Mouse (Mus musculus) retina, postnatal 7 days (tissue): ENCODE data around the gene Gm11634.
"Not testable (repeated sequence)": the region's sequence is repeated elsewhere in the genome, so short reads cannot be mapped to it uniquely, and the experiment has no call there.

ENCODE experiments used
- DNase-seq: peaks from one replicate; pipeline ENCODE4 v3.0.0-alpha.2; 2012; ENCODE audit warnings: low read depth, low spot score

Gene Gm11634

GRCm38 (mm10) chr11:101599156-101599555 is at the start of gene Gm11634:
Gm11634 (minus strand) TSS chr11:101599256.
- DNase-seq: no peak

GRCm38 (mm10) chr11:101647093-101647492 is 48.0 kb upstream of the Gm11634 start:
- not testable (repeated sequence) for DNase-seq

GRCm38 (mm10) chr11:101646283-101646794 is 47.3 kb upstream of the Gm11634 start:
- not testable (repeated sequence) for DNase-seq

- DNase-seq: peak; percentile 74
Observed at GRCm38 (mm10) chr11:101645411-101646282, 46.6 kb upstream of the Gm11634 start.

DNA sequence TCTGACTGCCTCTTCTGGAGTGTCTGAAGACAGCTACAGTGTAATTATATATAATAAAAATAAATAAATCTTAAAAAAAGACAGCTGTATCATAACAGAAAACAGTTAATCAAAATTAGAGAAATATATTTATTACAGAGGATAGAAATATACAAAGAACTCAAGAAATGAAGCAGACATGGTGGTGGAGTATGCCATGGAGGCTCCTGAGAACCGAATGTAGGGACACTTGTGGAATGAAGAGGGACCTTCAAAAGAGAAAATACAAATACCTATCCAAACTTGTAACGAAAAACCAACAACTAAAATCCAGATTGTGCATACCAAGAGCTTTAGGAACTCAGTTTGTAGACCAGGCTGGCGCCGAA is 46.0 kb upstream of the Gm11634 start:
- not testable (repeated sequence) for DNase-seq

DNA sequence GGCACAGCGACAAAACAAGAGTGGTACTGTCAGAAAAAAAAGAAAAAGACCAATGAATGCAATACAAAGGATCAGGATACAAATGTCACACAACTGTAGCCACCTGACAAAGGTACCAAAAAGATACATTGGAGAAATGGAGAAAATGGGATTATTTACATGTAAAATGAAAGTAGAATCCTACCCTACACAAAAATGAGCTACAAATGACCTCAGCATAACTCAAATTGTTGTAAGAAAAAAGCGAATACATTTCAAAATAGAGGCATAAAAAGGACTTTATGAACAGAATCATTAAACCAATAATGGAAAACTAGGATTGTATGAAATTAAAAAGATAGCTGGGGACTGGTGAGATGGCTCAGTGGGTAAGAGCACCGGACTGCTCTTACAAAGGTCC is 45.5 kb upstream of the Gm11634 start:
- no peak for DNase-seq

DNA sequence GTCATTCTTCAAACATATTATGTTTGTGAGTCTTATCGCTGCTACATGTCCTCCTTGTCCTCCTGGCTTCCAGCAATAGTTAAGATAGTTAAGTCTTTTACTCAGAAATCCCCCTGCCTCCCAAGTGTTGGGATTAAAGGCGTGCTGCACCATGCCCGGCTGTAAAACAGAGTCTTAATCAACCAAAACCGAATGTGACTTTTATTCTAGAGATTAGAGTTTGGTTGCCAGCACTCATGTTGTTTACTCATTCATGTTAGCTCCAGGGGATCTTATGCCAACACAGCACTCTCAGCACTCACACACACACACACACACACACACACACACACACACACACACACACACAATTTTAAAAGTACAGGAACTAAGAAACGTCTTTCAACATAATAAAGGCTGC is 43.9 kb upstream of the Gm11634 start:
- no peak for DNase-seq

DNA sequence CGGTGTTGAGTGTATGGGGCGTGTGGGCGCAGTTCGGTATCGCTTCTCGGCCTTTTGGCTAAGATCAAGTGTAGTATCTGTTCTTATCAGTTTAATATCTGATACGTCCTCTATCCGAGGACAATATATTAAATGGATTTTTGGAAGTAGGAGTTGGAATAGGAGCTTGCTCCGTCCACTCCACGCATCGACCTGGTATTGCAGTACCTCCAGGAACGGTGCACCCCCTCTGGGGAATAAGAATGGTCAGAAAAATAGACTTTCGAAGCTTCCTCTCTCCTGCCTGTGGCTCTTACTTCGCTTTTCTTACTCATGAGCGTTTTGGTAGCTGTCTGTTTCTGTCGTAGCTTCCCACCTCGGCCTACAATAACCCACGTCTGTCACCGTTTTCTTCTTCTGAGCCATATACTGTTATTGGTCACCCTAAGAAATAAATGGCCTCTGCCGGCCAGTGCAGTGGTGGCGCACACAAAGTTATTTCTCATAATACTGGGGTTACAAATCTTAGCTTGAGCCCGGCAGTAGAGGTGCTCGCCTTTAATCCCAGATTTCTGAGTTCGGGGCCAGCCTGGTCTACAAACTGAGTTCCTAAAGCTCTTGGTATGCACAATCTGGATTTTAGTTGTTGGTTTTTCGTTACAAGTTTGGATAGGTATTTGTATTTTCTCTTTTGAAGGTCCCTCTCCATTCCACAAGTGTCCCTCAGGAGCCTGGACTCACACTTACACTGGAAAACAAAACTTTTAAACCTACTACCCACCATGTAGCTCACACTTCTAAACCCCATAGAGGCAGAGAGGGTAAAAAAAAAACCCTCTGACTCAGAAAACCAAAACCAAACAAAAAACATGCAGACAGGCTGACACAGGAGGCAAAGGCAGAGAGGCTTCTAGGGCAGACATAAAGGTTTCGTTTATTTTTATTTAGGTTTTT is 42.9 kb upstream of the Gm11634 start:
- DNase-seq: not testable (repeated sequence)

DNA sequence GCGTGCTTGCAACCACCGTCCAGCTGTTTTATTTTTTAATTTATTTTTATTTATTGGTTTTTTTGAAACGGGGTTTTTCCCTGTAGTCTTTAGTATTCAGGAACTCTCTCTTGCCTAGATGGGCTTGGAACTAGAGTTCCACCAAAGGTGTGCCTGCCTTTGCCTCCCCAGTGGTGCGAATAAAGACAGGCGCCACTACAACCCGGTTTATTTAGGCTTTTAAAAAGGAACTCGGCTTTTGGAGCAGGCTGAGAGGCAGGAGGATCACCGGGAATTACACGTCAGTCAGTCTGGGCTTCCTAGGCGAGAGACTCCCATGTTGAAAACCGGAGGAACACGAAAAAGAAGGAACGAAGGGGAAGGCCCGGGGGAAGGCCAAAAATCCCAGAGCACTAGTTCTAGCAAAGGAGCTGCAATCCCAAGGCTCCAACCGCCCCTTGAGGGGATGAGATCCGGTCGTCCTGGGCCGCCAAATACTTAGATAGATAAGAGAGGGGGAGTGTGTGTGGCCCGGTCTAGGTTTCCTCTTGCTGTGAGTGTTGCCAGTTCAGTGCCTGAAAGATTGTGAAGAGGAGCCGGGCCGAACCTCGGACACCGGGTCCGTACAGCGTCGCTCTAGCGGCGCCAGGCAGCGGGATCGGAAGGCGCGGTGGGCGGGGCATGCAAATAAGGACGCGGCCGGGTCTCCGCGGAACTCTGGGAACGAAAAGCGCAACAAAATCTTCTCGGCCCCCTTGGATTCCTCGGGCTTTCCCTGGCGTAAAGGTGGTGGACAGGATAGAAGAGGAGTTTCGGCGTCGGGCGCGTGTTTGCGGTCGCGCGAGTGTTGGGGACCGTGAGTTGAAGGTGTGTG is 42.0 kb upstream of the Gm11634 start:
- DNase-seq: not testable (repeated sequence)

- DNase-seq: no peak
Observed at GRCm38 (mm10) chr11:101639761-101640160, 40.7 kb upstream of the Gm11634 start.

DNA sequence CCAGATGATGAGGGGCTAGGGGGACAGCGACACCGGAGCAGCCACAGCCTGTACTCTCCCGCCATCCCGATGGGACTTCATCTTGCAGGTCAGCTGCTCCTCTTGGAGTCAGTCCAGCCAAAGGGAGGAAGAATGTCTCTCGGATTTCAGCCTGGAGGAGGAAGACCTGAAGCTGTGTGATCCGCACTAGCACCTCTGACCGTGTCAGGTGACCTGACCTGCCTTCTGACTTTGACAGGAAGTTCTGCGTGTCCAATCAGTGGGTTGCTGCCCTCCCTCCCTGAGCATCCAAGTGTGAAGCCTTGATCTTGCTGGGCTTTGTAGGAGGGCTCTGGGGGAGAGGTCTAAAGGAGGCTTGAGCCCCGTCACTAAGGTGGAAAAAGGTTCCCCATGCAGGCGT is 36.6 kb upstream of the Gm11634 start:
- DNase-seq: no peak

DNA sequence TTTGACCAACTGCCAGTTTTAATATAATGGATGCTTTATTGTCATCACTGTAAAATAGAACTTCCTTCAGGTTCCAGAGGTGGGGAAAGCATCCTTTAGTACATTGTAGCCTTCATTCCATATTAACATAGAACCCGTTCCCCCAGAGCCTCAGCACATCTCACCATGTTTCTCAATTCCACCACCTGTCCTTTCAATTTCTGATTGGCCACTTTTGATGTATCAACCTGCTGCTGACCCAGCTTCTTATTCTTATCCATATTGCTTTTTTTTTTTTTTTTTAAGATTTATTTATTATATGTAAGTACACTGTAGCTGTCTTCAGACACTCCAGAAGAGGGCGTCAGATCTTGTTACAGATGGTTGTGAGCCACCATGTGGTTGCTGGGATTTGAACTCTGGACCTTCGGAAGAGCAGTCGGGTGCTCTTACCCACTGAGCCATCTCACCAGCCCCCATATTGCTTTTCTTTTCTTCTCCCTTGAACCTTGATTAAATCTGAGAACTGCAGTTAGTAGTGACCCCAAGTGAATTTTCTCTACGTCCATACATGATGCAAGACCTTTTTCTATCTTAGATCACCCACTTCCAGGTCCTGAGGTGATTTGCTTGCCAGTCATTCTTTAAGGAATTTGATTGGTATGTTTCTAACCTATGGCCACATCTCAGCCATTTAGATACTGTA is 29.8 kb upstream of the Gm11634 start:
- not testable (repeated sequence) for DNase-seq

DNA sequence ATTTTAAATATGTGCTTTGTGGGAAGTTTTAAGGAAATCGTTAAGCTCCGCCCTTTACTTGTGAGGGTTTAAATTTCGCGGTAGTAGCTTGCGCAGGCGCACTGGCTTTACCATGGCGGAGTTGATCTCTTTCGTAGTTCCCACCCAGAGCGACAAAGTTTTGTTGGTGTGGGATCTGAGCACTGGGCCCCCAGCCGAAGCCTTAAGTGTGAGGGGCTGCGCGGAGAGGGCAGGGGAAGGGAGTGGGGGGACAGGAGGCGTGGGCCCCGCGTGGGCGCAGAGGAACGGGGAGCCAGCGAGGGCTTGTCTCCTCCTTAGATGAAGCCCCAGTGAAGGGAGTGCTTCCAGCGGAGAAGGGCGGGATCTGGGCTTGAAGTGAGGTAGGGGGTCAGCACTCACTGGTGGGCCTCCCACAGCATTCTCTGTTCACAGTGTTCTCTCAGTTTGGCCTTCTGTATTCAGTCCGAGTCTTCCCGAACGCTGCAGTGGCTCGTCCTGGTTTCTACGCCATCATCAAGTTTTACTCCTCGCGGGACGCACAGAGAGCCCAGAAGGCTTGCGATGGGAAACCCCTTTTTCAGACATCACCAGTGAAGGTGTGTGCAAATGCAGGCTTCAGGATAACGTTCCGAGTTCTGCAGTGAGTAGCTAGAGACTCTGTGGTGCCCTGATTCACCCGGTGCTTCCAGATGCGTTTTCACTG is 29.0 kb upstream of the Gm11634 start:
- peak; percentile 81 for DNase-seq

GRCm38 (mm10) chr11:101626995-101627856 is 28.2 kb upstream of the Gm11634 start, which contains the start of gene Rdm1:
Rdm1 (plus strand) TSS chr11:101627195.
- DNase-seq: peak; percentile 69

DNA sequence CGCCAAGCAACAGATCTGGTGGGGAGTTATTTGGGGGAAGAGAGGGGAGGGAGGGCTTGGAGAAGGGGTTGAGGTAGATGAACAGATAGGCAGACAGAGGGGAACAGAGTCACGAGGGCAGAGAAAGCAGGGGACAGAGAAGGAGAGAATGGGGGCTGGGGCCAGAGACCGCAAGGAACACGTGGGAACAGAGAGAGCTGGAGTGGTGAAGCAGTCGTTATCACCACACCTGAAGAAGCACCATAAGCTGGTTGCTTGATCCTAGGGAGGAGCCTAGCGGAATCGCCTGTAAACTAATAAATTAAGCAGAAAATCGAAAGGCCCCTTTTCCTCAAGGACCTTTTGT is 27.6 kb upstream of the Gm11634 start:
- DNase-seq: no peak

GRCm38 (mm10) chr11:101620022-101620655 is 21.1 kb upstream of the Gm11634 start:
- DNase-seq: not testable (repeated sequence)

- DNase-seq: no peak
Observed at GRCm38 (mm10) chr11:101618596-101618995, 19.5 kb upstream of the Gm11634 start.

GRCm38 (mm10) chr11:101617849-101618248 is 18.8 kb upstream of the Gm11634 start:
- DNase-seq: no peak
